Mouse (Mus musculus): ENCODE results near the gene Yjefn3.

GRCm38 (mm10) chr8:69887289-69888243 lies 14.9 kb downstream of the Yjefn3 start, which contains the start of gene Cilp2:
- TF ChIP-seq POLR2A (IDR thresholded peaks at IDR 0.05; ENCODE audit: low read depth, low read length) = no peak
- no peak for TF ChIP-seq CTCF (conservative IDR thresholded peaks at IDR 0.05; ENCODE audit: insufficient read depth, insufficient read length, low read depth, low read length)
